Mouse (Mus musculus) neural tube, embryonic 14.5 days (tissue): ENCODE data around the gene Zfp950. TPM values are rescaled to one million over a fixed set of nuclear protein-coding genes. Genes with fewer than 3 reads are reported as not detected.
"Not testable (repeated sequence)": the region's sequence is repeated elsewhere in the genome, so short reads cannot be mapped to it uniquely, and the experiment has no call there.

Experiments used
- ATAC-seq: fragments of 200-750 bp; cut with Nextera tagmentation; 2 replicates; pipeline ENCODE4 v1.8.0; 2017; ENCODE audit warnings: low read depth, mild to moderate bottlenecking, moderate TSS enrichment, moderate library complexity
- H3K27ac ChIP-seq: fragments of 300-500 bp; sonication (generic); 2 replicates; pipeline ENCODE4 v1.5.1; 2014; ENCODE audit warnings: low read depth, mild to moderate bottlenecking, control low read depth, low read length, moderate library complexity, mixed read lengths
- H3K27me3 ChIP-seq: fragments of 300-500 bp; sonication (generic); 2 replicates; pipeline ENCODE4 v1.6.1; 2014; ENCODE audit warnings: low read length; ENCODE audit not compliant: control insufficient read depth, insufficient read depth
- H3K36me3 ChIP-seq: fragments of 300-500 bp; sonication (generic); 2 replicates; pipeline ENCODE4 v1.6.1; 2014; ENCODE audit warnings: low read length, mixed read lengths; ENCODE audit not compliant: control insufficient read depth, insufficient read depth
- H3K4me1 ChIP-seq: fragments of 300-500 bp; sonication (generic); 2 replicates; pipeline ENCODE4 v1.6.1; 2014; ENCODE audit warnings: low read length; ENCODE audit not compliant: control insufficient read depth, insufficient read depth
- H3K4me2 ChIP-seq: fragments of 300-500 bp; sonication (generic); 2 replicates; pipeline ENCODE4 v1.6.1; 2014; ENCODE audit warnings: mild to moderate bottlenecking, low read depth, low read length, control low read depth
- H3K4me3 ChIP-seq: fragments of 300-500 bp; sonication (generic); 2 replicates; pipeline ENCODE4 v1.5.1; 2014; ENCODE audit warnings: low read depth, low read length, control low read depth, mixed read lengths
- H3K9ac ChIP-seq: fragments of 300-500 bp; sonication (generic); replicated peaks from 2 replicates; pipeline ENCODE4 v1.6.1; 2014; ENCODE audit warnings: low read depth, mild to moderate bottlenecking, control low read depth, low read length, mixed read lengths
- H3K9me3 ChIP-seq: fragments of 300-500 bp; sonication (generic); 2 replicates; pipeline ENCODE4 v1.6.1; 2016; ENCODE audit warnings: low read length; ENCODE audit not compliant: control insufficient read depth
- WGBS: fragments of 180-500 bp; shearing (Covaris S2); extraction: QIAGEN DNeasy Blood & Tissue Kit; methylation state at CpG from one replicate; pipeline ENCODE4 v1.1.7; 2014; 5-methylcytosine and 5-hydroxymethylcytosine counted together
- polyA plus RNA-seq: library from polyadenylated mRNA; unstranded; fragments of >200 nt; fragmentation: Nextera tagmentation; extraction: Ambion mirVana; gene quantifications from 2 replicates; pipeline ENCODE4 v1.2.1, GENCODE M21; 2014

Zfp950 gene
- polyA plus RNA-seq = 47.6 and 63.2 TPM in 2 replicates

DNA sequence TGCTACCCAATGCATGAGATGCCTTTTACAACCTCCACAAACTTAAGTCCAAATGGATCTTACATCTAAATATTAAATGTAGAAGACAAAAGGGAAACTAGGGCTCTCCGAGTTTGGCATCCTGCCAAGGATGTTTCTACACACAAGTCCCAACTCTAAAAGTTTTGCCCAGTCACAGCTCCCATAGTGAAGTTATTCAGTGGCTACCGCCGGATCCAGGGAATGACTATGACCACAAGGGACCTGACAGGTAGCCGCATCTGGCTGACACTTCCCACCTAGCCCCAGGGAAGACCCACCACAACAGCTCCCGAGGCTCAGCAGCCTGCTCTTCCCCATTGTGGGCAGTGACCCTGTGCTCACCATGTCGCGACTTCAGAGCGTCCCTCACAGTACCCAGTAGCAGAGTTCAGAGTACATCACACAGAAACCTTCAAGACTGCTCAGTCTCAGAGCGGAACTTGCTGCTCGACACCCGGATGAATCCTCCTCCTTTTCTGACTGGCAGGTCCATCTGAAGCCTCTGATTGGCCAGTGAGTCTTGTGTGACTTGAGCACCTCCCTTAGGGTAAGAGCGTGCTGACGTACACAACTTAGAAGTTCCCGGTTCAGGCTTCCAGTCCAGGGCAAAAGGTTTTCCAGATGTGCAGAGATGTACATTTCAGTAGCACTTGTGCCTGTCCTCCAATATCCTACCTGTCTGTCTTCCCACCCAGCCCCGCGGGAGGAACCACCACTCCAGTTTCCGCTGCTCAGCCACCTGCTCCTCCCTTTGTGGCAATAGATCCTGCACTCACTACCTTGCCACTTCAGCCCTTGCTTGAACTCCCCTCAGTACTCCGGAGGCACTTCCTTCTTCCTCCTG lies at the start of gene Zfp950:
TSS of gene Zfp950 (minus strand) at position 499 of the 865 bp plus-strand sequence.
- Histone ChIP-seq H3K4me3 (peak within 1 kb of the TSS; percentile 74), H3K4me1 (peaks cover 5% of the 10 kb centered on the region; the same call in 1 of the 2 replicates), H3K36me3 (no peaks in the 10 kb centered on the region), H3K9me3 (no peaks in the 10 kb centered on the region), H3K27ac (no peak within 1 kb of the TSS), H3K27me3 (no peaks in the 10 kb centered on the region), H3K4me2 (peak within 1 kb of the TSS; percentile 64), H3K9ac (peak within 1 kb of the TSS; percentile 65)
- WGBS = under 1% methylated on average over 18 of the region's 18 CpGs
- ATAC-seq = peak; percentile 100

DNA sequence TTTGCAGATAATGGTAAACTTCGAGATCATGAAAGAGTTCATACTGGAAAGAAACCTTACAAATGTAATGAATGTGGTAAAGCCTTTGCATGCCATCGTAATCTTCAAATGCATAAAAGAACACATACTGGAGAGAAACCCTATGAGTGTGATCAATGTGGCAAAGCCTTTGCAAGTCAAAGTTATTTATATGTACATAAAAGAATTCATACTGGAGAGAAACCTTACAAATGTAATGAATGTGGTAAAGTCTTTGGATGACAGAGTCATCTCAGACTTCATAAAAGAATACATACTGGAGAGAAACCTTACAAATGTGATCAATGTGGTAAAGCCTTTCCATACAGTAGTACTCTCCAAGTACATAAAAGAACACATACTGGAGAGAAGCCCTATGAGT lies 43.0 kb upstream of the Zfp950 start, which contains the start of gene Gm6020:
TSS of gene Gm6020 (plus strand) at position 301 of the 400 bp plus-strand sequence.
- 92% methylated on average over 2 of the region's 2 CpGs for WGBS
- H3K4me2 ChIP-seq, H3K27ac ChIP-seq, H3K36me3 ChIP-seq, H3K9me3 ChIP-seq, H3K27me3 ChIP-seq, H3K9ac ChIP-seq, ATAC-seq, H3K4me3 ChIP-seq, H3K4me1 ChIP-seq: not testable (repeated sequence)

DNA sequence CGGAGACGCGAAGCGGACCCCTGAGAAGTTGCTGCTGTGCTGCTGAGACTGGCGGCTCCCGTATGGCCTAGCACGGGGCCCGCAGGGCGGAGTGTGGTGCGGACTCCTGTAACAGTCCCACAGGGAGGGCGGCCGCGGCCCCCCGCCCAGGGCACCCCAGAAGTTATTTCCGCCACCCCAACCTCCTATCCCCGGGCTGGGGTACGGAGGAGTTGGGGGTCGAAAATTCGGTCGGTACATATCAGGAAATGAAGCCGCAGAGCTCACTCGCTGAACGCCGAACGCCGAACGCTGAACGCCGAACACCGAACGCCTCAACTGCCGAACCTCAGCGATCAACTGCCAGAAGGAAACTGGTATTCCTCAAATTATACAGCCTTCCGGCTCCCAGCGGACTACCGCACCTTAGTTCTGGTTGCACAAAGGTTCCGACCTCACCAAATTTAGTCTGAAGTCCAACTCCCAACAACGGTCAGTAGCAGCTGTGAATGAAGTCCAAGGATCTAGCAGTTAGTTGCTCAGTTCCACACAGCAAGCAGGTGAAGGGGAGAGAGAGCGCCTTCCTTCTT lies 35.2 kb upstream of the Zfp950 start, which contains the start of gene Gm7102:
TSS of gene Gm7102 (minus strand) at position 554 of the 569 bp plus-strand sequence.
- no peaks in the 10 kb centered on the region for H3K36me3 ChIP-seq
- no peaks in the 10 kb centered on the region for H3K4me1 ChIP-seq
- H3K9me3 ChIP-seq = no peaks in the 10 kb centered on the region
- no peak within 1 kb of the TSS for H3K27ac ChIP-seq
- WGBS = 26% methylated on average over 39 of the region's 39 CpGs
- H3K9ac ChIP-seq = no peak within 1 kb of the TSS
- peak within 1 kb of the TSS; percentile 19; the same call in 1 of the 2 replicates for H3K4me3 ChIP-seq
- peak within 1 kb of the TSS; percentile 42 for H3K4me2 ChIP-seq
- no peaks in the 10 kb centered on the region for H3K27me3 ChIP-seq
- no peak for ATAC-seq

DNA sequence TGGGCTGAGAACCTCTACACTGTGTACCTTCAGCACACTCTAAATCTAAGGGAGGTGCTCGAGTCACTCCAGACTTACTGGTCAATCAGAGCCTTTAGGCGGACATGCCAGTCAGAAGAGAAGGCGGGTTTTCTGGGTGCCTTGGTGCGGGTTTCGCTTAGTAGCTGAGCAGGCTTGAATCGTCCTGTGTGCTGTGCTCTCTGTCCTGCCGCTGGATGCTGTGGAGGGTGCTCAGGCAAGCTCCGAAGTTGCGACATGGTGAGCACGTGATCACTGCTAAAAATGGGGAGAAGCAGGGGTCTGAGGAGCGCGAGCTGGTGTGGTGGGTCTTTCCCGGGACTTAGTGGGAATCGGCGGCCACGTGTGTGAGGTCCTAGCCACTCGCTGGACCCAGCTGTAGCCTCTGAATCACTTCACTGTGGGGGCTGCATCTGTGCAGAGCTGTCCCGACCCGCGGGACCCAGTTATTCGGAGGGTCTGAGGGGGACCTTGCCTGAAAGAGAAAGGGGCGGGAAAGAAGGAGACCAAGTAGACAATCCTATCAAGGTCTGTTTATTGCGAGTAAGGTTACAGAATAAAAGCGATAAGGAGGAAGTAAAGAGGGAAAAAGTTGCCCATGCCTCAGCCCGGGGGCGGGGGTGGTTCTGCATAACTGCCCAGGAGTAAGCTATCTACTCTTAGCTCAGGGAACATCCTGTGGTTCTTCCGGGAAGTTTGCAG lies 11.2 kb upstream of the Zfp950 start:
- ATAC-seq = peak; percentile 68
- Histone ChIP-seq H3K36me3 (no peaks in the 10 kb centered on the region), H3K27me3 (no peaks in the 10 kb centered on the region), H3K9ac (no peak overlapping the region; the same call in 1 of the 2 replicates), H3K4me1 (no peaks in the 10 kb centered on the region), H3K27ac (no peak overlapping the region), H3K4me3 (peak overlapping the region; percentile 28), H3K9me3 (no peaks in the 10 kb centered on the region), H3K4me2 (peak overlapping the region; percentile 65)
- 7% methylated on average over 27 of the region's 27 CpGs for WGBS

DNA sequence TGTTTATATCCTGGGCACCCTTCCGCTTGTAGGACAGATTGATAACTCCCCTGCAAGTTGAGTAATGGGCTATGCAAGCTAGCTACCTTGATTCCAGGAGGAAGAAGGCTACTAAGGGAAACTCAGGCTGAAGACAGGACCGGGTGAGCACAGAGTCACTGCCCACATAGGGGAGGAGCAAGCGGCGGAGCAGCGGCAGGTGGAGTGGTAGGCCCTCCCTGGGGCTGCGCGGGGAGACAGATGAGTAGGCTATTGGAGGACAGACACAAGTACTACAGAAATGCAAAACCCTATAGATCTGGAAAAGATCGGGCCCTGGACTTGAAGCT lies 10.7 kb upstream of the Zfp950 start:
- H3K9ac ChIP-seq = no peak overlapping the region; the same call in 1 of the 2 replicates
- no peak; the same call in 1 of the 2 replicates for ATAC-seq

DNA sequence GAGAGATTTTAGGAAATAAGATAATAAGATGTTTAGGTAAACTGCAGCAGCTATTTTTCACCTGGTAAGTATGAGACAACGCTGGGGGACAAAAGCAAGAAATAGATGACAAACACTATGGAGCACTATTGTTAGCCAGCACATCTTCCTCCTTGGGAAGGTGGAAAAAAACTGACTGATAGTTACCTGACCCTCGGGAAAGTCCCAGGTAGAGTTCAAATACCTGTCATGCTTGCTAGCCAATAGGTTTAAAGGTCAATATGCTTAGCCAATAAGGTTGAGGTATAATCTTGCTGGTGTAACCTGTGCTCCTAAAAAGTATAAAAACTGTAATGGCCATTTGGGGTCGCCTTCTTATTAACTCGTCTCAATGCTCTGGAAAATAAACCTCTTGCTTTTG lies 659 bp upstream of the Zfp950 start:
- WGBS = 23% methylated on average over 4 of the region's 4 CpGs
- H3K36me3 ChIP-seq = no peaks in the 10 kb centered on the region
- no peak for ATAC-seq

More for the DNA sequence above, 10.7 kb upstream of the Zfp950 start:
- Histone ChIP-seq H3K4me1 (no peaks in the 10 kb centered on the region), H3K4me3 (peak overlapping the region; percentile 28), H3K9me3 (no peaks in the 10 kb centered on the region), H3K36me3 (no peaks in the 10 kb centered on the region), H3K4me2 (peak overlapping the region; percentile 65), H3K27ac (no peak overlapping the region), H3K27me3 (no peaks in the 10 kb centered on the region)
- WGBS = 7% methylated on average over 8 of the region's 8 CpGs

DNA sequence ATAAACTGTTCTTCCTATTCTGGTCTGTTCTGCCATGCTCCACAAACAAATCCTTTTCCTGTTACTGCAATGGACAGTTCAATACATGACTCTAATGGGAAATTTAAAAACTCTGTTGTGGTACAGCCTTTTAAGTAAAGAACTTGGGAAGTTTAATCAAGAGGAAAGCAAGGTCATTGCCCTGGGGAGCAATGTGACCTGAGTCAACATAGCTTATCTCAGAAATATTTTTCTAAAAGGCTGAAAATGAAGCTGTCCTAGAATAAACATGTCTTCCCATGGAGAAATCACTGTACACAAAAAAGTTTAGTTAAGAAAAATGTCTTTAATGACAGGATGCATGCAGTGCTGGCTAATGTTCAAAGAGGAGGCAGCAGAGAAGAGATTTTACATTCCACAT lies 2.0 kb downstream of the Zfp950 start:
- no peak overlapping the region for H3K27ac ChIP-seq
- no peak overlapping the region for H3K9ac ChIP-seq
- no peak for ATAC-seq
- peaks cover 5% of the 10 kb centered on the region; the same call in 1 of the 2 replicates for H3K4me1 ChIP-seq
- no peaks in the 10 kb centered on the region for H3K36me3 ChIP-seq
- H3K27me3 ChIP-seq = no peaks in the 10 kb centered on the region
- no peak overlapping the region for H3K4me2 ChIP-seq
- no peaks in the 10 kb centered on the region for H3K9me3 ChIP-seq
- no peak overlapping the region for H3K4me3 ChIP-seq

More for the DNA sequence above, 659 bp upstream of the Zfp950 start:
- Histone ChIP-seq H3K27me3 (no peaks in the 10 kb centered on the region), H3K4me2 (peak overlapping the region; percentile 64), H3K4me1 (peaks cover 5% of the 10 kb centered on the region; the same call in 1 of the 2 replicates), H3K9ac (peak overlapping the region; percentile 47), H3K9me3 (no peaks in the 10 kb centered on the region), H3K4me3 (peak overlapping the region; percentile 74), H3K27ac (no peak overlapping the region)

DNA sequence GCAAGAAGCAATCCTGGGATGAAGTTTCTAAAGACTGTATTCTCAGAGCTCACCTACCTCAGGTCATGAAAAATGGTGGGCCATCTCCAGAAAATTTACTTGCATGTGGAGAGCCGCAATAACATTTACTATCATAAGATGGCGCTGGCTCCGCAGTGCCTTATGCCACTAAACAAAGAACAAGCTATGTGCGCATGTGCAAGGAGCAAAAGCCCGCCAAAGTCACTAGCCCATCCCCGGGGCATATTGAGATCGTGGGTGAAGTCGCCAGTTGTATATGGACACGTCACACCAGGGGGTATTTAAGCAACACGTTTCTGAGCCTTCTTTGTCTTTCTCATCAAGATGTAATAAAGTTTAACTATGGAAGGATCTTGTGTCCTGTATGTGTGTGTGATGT lies 9.5 kb downstream of the Zfp950 start:
- no peak overlapping the region for H3K27ac ChIP-seq
- H3K4me1 ChIP-seq = no peaks in the 10 kb centered on the region
- H3K9ac ChIP-seq = no peak overlapping the region
- 91% methylated on average over 10 of the region's 10 CpGs for WGBS
- no peak for ATAC-seq
- no peak overlapping the region for H3K4me3 ChIP-seq
- no peaks in the 10 kb centered on the region for H3K36me3 ChIP-seq
- no peaks in the 10 kb centered on the region for H3K9me3 ChIP-seq
- no peaks in the 10 kb centered on the region for H3K27me3 ChIP-seq
- H3K4me2 ChIP-seq = no peak overlapping the region
